Mouse (Mus musculus) liver, postnatal 0 days (tissue): ENCODE measurements around the gene 1700023F06Rik.

Experiments used
- CTCF ChIP-seq: sonication (generic); IDR thresholded peaks from 2 replicates; pipeline ENCODE4 v1.5.1; 2016; ENCODE audit warnings: antibody characterized with exemption, low read depth
- EP300 ChIP-seq: IDR thresholded peaks from 2 replicates; pipeline ENCODE4 v1.6.1; 2016; ENCODE audit warnings: antibody characterized with exemption, low read depth, mild to moderate bottlenecking

DNA sequence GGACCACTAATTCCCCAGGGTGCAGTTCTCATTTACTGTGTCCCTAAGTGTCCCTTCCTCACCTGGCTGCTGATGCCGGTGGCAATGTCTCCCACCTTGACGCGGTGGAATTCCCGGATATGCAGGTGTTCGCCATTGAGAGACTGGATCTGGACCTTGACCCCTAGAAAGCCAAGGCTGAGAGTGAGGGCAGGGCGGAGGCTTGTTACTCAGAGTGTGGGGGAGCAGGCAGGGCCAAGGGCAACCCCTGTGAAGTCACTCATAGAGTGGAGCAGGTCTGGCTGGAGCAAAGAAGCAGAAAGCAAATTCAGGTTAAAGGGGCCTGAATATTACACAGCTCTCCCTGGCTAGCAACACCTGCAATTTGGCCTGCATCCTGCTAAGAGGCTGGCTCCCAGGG lies 13.1 kb upstream of the 1700023F06Rik start:
- TF ChIP-seq CTCF (no peak), EP300 (no peak)
